Mouse (Mus musculus) liver, postnatal 0 days (tissue): ENCODE measurements around the gene Rpl7l1.

Experiments used
- CTCF ChIP-seq: sonication (generic); IDR thresholded peaks from 2 replicates; pipeline ENCODE4 v1.5.1; 2016; ENCODE audit warnings: antibody characterized with exemption, low read depth
- EP300 ChIP-seq: IDR thresholded peaks from 2 replicates; pipeline ENCODE4 v1.6.1; 2016; ENCODE audit warnings: antibody characterized with exemption, low read depth, mild to moderate bottlenecking

GRCm38 (mm10) chr17:46772404-46773277 lies 9.8 kb downstream of the Rpl7l1 start, which contains the start of gene 2310039H08Rik:
- TF ChIP-seq CTCF: no peak; the same call in 1 of the 2 replicates
- no peak for TF ChIP-seq EP300
